Mouse (Mus musculus): ENCODE data around the gene Olfr466. TPM values are rescaled to one million over a fixed set of nuclear protein-coding genes. Genes with fewer than 3 reads are reported as not detected.

Olfr466 gene
- not detected in 2 replicates for polyA plus RNA-seq (2012; rRNA removed; ENCODE audit: low replicate concordance)

DNA sequence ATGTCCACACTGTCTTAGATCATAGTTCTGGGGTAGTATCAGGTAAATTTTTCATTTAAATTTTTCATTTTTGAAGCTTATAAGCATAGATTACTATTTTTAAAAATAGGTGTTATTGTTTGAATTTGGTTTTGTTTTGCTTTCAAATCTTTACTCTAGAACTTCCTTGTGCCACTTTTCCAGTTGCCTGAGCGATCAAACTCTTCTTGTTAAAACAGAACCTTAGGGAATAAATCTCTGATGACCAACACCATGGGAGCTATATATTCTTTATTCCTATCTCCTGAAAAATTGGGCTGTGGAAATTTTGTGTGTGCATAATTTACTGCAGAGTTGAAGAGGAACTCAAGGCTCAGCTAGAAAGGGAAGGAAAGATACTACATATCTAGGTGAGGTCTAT is at the start of gene Olfr466:
TSS of gene Olfr466 (plus strand) at position 301 of the 400 bp plus-strand sequence.

DNA sequence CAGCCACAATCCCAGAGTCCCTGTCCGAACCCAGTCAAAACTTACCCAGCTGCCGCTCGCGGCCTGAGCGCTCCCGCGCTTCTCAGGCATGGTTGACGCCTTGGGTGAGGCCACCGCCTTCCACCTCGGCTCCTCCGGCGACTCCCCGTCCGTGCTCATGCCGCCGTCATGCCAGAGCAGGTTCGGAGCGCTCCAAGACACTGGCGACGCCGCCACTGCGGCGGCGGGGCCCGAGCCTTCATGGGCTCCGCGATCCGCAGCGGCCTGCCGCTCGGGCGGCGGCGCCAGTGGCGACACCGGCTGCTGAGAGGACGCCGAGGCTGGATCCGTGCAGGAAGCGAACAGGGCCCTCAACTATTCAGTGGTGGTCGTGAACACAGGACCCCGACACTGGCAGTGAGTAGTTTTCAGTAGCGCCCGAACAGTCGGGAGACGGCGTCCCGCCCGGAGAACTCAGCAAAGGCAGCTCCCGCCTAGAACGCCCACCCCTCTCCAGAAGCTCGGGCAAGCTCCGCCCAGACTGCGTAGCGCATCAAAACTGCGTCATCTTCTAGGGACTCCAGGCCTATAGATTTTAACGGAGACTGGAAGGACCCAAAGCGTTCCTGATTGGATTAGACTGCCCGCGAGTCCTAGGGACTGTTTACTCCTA is 37.5 kb upstream of the Olfr466 start, which contains the start of gene Mfsd14b:
TSS of gene Mfsd14b (minus strand) at position 517 of the 652 bp plus-strand sequence.

DNA sequence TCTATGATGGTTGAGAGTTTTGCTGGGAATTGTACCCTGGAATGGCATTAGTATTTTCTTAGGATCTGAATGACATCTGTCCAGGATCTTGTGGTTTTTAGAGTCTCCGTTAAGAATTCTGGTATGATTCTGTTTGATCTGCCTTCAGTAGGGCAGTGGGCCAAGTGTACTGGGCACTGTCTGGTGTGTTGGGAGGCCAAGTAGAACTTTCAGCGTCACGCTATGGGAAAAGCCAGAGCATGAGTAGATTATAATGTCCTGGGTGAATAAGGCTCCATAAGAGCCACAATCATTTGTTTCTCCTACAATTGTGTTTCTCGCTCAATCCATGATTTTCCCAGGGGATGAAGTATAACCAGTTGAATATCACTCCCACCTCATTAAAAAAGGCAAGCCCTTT is 12.3 kb upstream of the Olfr466 start, which contains the start of gene Olfr465-ps1:
TSS of gene Olfr465-ps1 (plus strand) at position 301 of the 400 bp plus-strand sequence.

Other genes starting within 250 kb of the Olfr466 start
- gene Cntnap3, start 246.3 kb upstream of the Olfr466 start, polyA plus RNA-seq (2012; rRNA removed; ENCODE audit: low replicate concordance), result 0.01 and 0.66 TPM in 2 replicates
- gene Spata31, start 232.8 kb upstream of the Olfr466 start, polyA plus RNA-seq (2012; rRNA removed; ENCODE audit: low replicate concordance), result not detected in 2 replicates
- not detected in 2 replicates for gene Spata31d1c, start 117.2 kb upstream of the Olfr466 start, polyA plus RNA-seq (2012; rRNA removed; ENCODE audit: low replicate concordance)
- gene Prss47, start 97.5 kb upstream of the Olfr466 start, polyA plus RNA-seq (2012; rRNA removed; ENCODE audit: low replicate concordance), result not detected in 2 replicates
- gene Mfsd14b, start 37.3 kb upstream of the Olfr466 start, polyA plus RNA-seq (2012; rRNA removed; ENCODE audit: low replicate concordance), result 21.9 and 22.4 TPM in 2 replicates
- gene Olfr465-ps1, start 12.2 kb upstream of the Olfr466 start, polyA plus RNA-seq (2012; rRNA removed; ENCODE audit: low replicate concordance), result not detected in 2 replicates
- gene Nlrp4f, start 55.7 kb downstream of the Olfr466 start, polyA plus RNA-seq (2012; rRNA removed; ENCODE audit: low replicate concordance), result not detected in 2 replicates
- 0.10 TPM in 1 of 2 replicates, not detected in the other for gene Gm10775, start 109.3 kb downstream of the Olfr466 start, polyA plus RNA-seq (2012; rRNA removed; ENCODE audit: low replicate concordance)
- gene Zfp369, start 128.6 kb downstream of the Olfr466 start, polyA plus RNA-seq (2012; rRNA removed; ENCODE audit: low replicate concordance), result 18.1 and 25.4 TPM in 2 replicates